Mouse (Mus musculus) embryonic facial prominence, embryonic 13.5 days (tissue): ENCODE data around the gene Srcap. TPM values are rescaled to one million over a fixed set of nuclear protein-coding genes. Genes with fewer than 3 reads are reported as not detected.

Source experiments
- microRNA-seq: library from miRNA; unstranded; fragments of <30 nt; microRNA quantifications from one replicate; pipeline ENCODE4, GENCODE M21; 2016
- polyA plus RNA-seq: library from polyadenylated mRNA; unstranded; fragments of >200 nt; fragmentation: Nextera tagmentation; extraction: Ambion mirVana; gene quantifications from 2 replicates; pipeline ENCODE4 v1.2.1, GENCODE M21; 2015

The Srcap gene
- polyA plus RNA-seq, 1 experiment from 2014 or later, result 55.6 TPM

Small RNA genes within 50 kb of the gene (microRNA-seq; reads per million reads assigned to microRNA genes)
- gene Gm47278 (not detected), gene Mir7060 (not detected)

Other genes starting within 250 kb of the Srcap start
- 63.4 and 64.1 TPM in 2 replicates for gene Sephs2, start 237.9 kb upstream of the Srcap start, polyA plus RNA-seq
- gene Itgal, start 215.7 kb upstream of the Srcap start, polyA plus RNA-seq, result 0.52 and 1.1 TPM in 2 replicates
- gene Zfp768, start 166.4 kb upstream of the Srcap start, polyA plus RNA-seq, result 16.1 and 18.1 TPM in 2 replicates
- 9.4 and 10.5 TPM in 2 replicates for gene Zfp747, start 135.9 kb upstream of the Srcap start, polyA plus RNA-seq
- 5.6 and 5.9 TPM in 2 replicates for gene 9130019O22Rik, start 124.8 kb upstream of the Srcap start, polyA plus RNA-seq
- 6.4 and 7.2 TPM in 2 replicates for gene E430018J23Rik, start 118.4 kb upstream of the Srcap start, polyA plus RNA-seq
- 7.7 and 8.2 TPM in 2 replicates for gene Zfp764, start 105.2 kb upstream of the Srcap start, polyA plus RNA-seq
- gene Zfp688, start 89.9 kb upstream of the Srcap start, polyA plus RNA-seq, result 25.6 and 29.3 TPM in 2 replicates
- 11.8 and 13.1 TPM in 2 replicates for gene Zfp689, start 62.8 kb upstream of the Srcap start, polyA plus RNA-seq
- 46.0 and 48.3 TPM in 2 replicates for gene Prr14, start 52.4 kb upstream of the Srcap start, polyA plus RNA-seq
- gene Fbrs, start 32.8 kb upstream of the Srcap start, polyA plus RNA-seq, result 12.2 and 15.3 TPM in 2 replicates
- gene Gm42715, start 7.6 kb downstream of the Srcap start, polyA plus RNA-seq, result 18.6 and 19.0 TPM in 2 replicates
- gene Tmem265, start 49.4 kb downstream of the Srcap start, polyA plus RNA-seq, result 7.0 and 8.1 TPM in 2 replicates
- 39.7 and 40.6 TPM in 2 replicates for gene Phkg2, start 61.4 kb downstream of the Srcap start, polyA plus RNA-seq
- gene Ccdc189, start 76.6 kb downstream of the Srcap start, polyA plus RNA-seq, result 8.8 and 12.1 TPM in 2 replicates
- 51.2 and 58.1 TPM in 2 replicates for gene Rnf40, start 76.8 kb downstream of the Srcap start, polyA plus RNA-seq
- 15.8 and 18.8 TPM in 2 replicates for gene Zfp629, start 103.8 kb downstream of the Srcap start, polyA plus RNA-seq
- gene Bcl7c, start 196.9 kb downstream of the Srcap start, polyA plus RNA-seq, result 78.0 and 96.8 TPM in 2 replicates
- 29.8 and 32.6 TPM in 2 replicates for gene Ctf1, start 200.8 kb downstream of the Srcap start, polyA plus RNA-seq
- gene Ctf2, start 220.2 kb downstream of the Srcap start, polyA plus RNA-seq, result 0.60 and 0.69 TPM in 2 replicates
- gene Fbxl19, start 232.6 kb downstream of the Srcap start, polyA plus RNA-seq, result 7.5 and 8.7 TPM in 2 replicates